Mouse (Mus musculus) forebrain, embryonic 12.5 days (tissue): ENCODE data around the gene Ccdc82. TPM values are rescaled to one million over a fixed set of nuclear protein-coding genes. Genes with fewer than 3 reads are reported as not detected.

Experiments used
- ATAC-seq: fragments of 200-750 bp; cut with Nextera tagmentation; 2 replicates; pipeline ENCODE4 v1.8.0; 2017; ENCODE audit warnings: moderate TSS enrichment; ENCODE audit not compliant: low FRiP score
- H3K27ac ChIP-seq: fragments of 300-500 bp; sonication (generic); 2 replicates; pipeline ENCODE4 v1.5.1; 2016; ENCODE audit warnings: mild to moderate bottlenecking
- H3K27me3 ChIP-seq: fragments of 300-500 bp; sonication (generic); 2 replicates; pipeline ENCODE4 v1.6.1; 2016; ENCODE audit warnings: mild to moderate bottlenecking
- H3K36me3 ChIP-seq: fragments of 300-500 bp; sonication (generic); replicated peaks from 2 replicates; pipeline ENCODE4 v1.6.1; 2016; ENCODE audit warnings: mild to moderate bottlenecking
- H3K4me1 ChIP-seq: fragments of 300-500 bp; sonication (generic); 2 replicates; pipeline ENCODE4 v1.6.1; 2016
- H3K4me2 ChIP-seq: fragments of 300-500 bp; sonication (generic); 2 replicates; pipeline ENCODE4 v1.6.1; 2016; ENCODE audit warnings: mild to moderate bottlenecking, moderate library complexity
- H3K4me3 ChIP-seq: fragments of 300-500 bp; sonication (generic); replicated peaks from 2 replicates; pipeline ENCODE4 v1.5.1; 2016; ENCODE audit warnings: mild to moderate bottlenecking
- H3K9ac ChIP-seq: fragments of 300-500 bp; sonication (generic); 2 replicates; pipeline ENCODE4 v1.6.1; 2016; ENCODE audit warnings: mild to moderate bottlenecking
- H3K9me3 ChIP-seq: fragments of 300-500 bp; sonication (generic); 2 replicates; pipeline ENCODE4 v1.6.1; 2016
- WGBS: fragments of 180-500 bp; shearing (Covaris S2); methylation state at CpG from one replicate; pipeline ENCODE4 v1.1.7; 2016; 5-methylcytosine and 5-hydroxymethylcytosine counted together
- polyA plus RNA-seq: library from polyadenylated mRNA; unstranded; fragments of >200 nt; fragmentation: Nextera tagmentation; extraction: Ambion mirVana; gene quantifications from 2 replicates; pipeline ENCODE4 v1.2.1, GENCODE M21; 2016

Gene Ccdc82
- polyA plus RNA-seq, 1 experiment from 2014 or later: 16.0 TPM

DNA sequence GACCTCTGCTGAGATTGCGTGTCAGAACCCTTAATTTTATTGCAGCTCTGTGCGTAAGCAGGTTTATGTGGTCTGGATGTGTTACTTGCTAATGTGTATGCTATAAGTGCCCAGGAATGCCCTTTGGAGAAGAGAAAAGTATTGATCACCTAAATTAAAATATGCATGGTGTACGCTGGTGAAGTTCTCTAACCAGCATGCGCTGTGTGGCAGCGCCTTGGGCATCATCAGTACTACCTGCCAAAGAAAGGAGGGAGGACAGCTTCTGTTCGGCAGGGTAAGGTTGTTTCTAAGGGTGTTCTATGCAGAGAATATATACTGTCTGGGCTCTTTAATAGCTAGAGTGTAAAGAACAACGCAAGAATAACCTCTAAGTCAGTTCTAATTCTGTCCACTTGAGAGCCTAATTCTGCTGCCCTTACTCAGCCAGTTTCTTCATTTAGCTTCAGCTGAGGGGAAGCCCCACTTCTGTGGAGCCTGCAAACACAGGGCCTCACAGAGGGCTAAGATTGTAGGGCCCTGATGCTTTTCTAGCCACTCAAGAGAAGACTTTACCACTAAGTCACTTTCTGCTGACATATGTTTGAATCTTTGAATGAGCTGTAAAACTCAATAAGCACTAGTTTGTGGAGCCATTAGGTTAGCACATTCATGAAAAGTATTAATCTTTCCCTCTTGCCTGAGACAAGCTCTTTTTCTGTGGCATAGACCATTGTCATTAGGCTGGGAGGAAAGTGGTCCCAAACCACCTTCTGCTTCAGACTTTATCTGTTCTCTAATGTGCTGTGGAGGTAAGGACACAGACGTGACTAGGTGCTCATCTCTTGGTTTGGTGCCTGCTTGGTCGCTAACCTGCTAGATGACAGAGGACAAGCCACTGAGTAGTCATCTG lies 54.4 kb downstream of the Ccdc82 start:
- Histone ChIP-seq H3K27ac (no peak overlapping the region), H3K4me1 (peaks cover 69% of the 10 kb centered on the region), H3K36me3 (no peaks in the 10 kb centered on the region), H3K9me3 (no peaks in the 10 kb centered on the region), H3K9ac (0 out of 2 replicates have a peak overlapping the region, but pooled peaks have one; percentile 17), H3K4me3 (no peak overlapping the region), H3K4me2 (peak overlapping the region; percentile 71), H3K27me3 (peaks cover 8% of the 10 kb centered on the region; the same call in 1 of the 2 replicates)
- 65% methylated on average over 9 of the region's 9 CpGs for WGBS
- no peak for ATAC-seq

DNA sequence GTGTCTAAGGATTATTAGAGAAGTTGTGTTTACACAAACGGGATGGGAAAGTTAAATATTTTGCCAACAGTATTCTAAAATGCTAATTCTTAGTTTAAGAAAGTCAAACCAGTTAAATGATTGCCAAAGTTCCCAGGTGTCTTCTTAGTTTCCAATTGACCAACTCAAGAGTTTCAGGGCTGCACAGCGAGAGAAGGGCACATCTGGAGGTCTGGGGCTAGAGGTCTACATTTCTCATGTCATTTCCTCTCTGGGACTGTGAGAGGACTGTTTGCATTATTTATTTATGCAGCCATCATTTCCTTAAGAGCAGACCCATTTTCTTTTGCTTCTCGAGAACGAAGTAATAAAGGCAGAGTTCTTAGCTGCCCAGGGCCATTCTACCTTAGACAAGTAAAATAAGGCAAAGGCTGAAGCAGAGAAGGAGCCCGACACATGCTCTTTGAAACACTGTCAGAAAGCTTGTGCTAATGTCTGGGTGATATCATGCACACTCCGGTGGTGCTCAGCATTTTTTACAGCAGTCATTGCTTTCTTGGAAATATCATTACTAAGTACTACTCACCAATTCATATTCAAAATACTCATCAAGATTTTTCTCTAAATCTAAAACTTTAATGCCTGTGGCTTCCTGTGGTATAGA lies 55.5 kb downstream of the Ccdc82 start:
- no peaks in the 10 kb centered on the region for H3K36me3 ChIP-seq
- no peak overlapping the region for H3K4me2 ChIP-seq
- peaks cover 8% of the 10 kb centered on the region; the same call in 1 of the 2 replicates for H3K27me3 ChIP-seq
- no peaks in the 10 kb centered on the region for H3K9me3 ChIP-seq
- no peak for ATAC-seq
- H3K4me3 ChIP-seq: no peak overlapping the region
- no peak overlapping the region for H3K27ac ChIP-seq
- no peak overlapping the region for H3K9ac ChIP-seq
- peaks cover 78% of the 10 kb centered on the region for H3K4me1 ChIP-seq
- WGBS: 53% methylated on average over 6 of the region's 6 CpGs

DNA sequence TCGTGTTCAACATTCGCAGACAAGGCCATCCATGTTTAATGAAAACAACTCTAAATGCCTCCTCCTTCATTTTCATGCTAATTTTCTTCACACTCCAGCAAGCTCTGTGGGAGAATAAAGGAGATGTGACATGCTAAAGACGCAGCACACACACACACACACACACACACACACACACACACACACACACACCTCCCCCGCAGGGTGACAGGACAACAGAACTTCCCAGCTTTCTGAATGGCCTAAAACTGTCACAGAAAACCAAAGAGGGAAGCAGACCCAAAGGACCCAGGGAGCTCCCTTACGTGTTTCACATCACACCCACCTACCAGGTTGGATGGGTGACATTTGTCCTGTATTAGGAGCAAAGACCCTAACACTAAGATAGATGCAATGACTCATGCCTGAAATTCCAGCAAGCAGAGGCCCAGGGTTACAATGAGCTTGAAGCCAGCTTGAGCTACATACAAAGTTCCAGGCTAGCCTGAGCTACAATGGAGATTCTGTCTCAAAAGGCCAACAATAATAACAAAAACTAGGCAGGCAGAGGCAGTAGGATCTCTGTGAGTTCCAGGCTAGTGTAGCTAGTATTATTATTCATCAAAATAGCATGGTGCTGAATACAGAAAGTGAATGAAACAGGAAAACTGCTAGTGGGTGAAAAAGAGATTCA lies 56.5 kb downstream of the Ccdc82 start:
- Histone ChIP-seq H3K4me3 (no peak overlapping the region), H3K27me3 (peaks cover 8% of the 10 kb centered on the region; the same call in 1 of the 2 replicates), H3K36me3 (no peaks in the 10 kb centered on the region), H3K27ac (0 out of 2 replicates have a peak overlapping the region, but pooled peaks have one; percentile 36), H3K4me2 (0 out of 2 replicates have a peak overlapping the region, but pooled peaks have one; percentile 2), H3K4me1 (peaks cover 76% of the 10 kb centered on the region), H3K9me3 (no peaks in the 10 kb centered on the region), H3K9ac (no peak overlapping the region)
- 22% methylated on average over 5 of the region's 5 CpGs for WGBS
- ATAC-seq: peak; percentile 31

DNA sequence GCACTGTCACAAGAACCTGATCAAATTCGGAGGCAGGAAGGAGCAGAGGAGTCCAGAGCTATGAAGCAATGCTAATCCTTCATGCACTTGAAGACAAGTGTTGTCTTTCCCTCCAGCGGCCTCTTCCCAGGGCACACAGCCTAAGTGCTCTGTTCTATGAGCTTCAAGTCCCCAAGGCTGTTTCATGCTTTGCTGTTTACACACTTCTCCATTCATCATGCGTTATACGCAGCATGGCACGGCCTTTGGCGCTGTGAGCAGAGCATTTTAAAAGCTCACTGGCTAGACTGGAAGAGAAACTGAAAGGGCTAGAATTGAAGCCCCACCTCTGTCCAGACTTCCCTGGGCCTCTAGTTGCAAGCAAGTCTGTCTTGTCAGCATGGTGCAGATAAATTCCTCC lies 57.2 kb downstream of the Ccdc82 start:
- Histone ChIP-seq H3K27me3 (peaks cover 8% of the 10 kb centered on the region; the same call in 1 of the 2 replicates), H3K4me2 (no peak overlapping the region), H3K9ac (no peak overlapping the region), H3K36me3 (no peaks in the 10 kb centered on the region), H3K4me3 (no peak overlapping the region), H3K4me1 (peaks cover 74% of the 10 kb centered on the region), H3K27ac (no peak overlapping the region), H3K9me3 (no peaks in the 10 kb centered on the region)
- no peak for ATAC-seq
- 63% methylated on average over 6 of the region's 6 CpGs for WGBS

DNA sequence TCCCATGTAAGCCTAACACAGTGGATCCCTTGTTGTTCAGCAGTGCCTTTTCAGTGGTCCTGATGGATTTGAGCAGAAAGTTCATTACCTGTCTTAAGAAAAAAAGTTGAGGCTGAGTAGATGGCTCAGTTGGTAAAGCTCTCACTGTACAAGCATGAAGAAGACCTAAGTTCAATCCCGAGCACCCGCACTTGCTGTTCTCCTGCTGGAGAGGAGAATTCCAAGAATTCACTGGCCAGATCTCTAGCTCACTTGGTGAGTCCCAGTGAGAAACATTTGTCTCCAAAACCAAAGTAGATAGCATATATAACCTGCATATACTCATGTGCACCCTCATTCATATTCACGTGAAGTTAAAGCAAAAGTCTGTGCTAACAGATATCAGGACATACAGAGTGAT lies 59.7 kb downstream of the Ccdc82 start:
- no peaks in the 10 kb centered on the region for H3K9me3 ChIP-seq
- H3K36me3 ChIP-seq: no peaks in the 10 kb centered on the region
- H3K4me2 ChIP-seq: no peak overlapping the region
- no peak overlapping the region for H3K27ac ChIP-seq
- no peak overlapping the region for H3K4me3 ChIP-seq
- WGBS: 98% methylated on average over 3 of the region's 3 CpGs
- H3K4me1 ChIP-seq: peaks cover 59% of the 10 kb centered on the region
- H3K27me3 ChIP-seq: no peaks in the 10 kb centered on the region
- H3K9ac ChIP-seq: no peak overlapping the region
- ATAC-seq: no peak

DNA sequence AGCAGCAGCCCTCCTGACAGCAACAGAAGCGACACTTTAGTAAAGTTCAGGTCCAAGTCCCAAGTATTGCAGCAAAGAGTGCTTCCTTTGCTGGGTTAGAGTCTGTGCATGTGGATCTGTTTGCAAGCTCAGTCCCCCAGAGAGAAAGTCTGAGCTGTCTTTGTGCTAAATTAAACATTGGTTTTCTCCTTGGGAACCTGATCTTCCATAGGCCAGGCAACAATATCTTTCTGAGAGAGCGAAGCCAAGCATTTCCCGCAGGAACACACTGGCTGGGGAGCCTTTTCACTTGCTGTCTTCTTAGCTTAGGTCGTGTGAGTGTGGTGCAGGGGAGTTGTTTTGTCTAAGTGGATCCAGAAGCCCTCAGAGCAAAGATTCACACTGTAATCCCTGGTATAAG lies 60.5 kb downstream of the Ccdc82 start:
- peaks cover 55% of the 10 kb centered on the region for H3K4me1 ChIP-seq
- WGBS: 61% methylated on average over 4 of the region's 4 CpGs
- no peaks in the 10 kb centered on the region for H3K27me3 ChIP-seq
- no peak overlapping the region for H3K4me2 ChIP-seq
- 0 out of 2 replicates have a peak overlapping the region, but pooled peaks have one; percentile 6 for H3K27ac ChIP-seq
- H3K9ac ChIP-seq: no peak overlapping the region
- no peak overlapping the region for H3K4me3 ChIP-seq
- no peak for ATAC-seq
- H3K9me3 ChIP-seq: no peaks in the 10 kb centered on the region
- H3K36me3 ChIP-seq: no peaks in the 10 kb centered on the region

DNA sequence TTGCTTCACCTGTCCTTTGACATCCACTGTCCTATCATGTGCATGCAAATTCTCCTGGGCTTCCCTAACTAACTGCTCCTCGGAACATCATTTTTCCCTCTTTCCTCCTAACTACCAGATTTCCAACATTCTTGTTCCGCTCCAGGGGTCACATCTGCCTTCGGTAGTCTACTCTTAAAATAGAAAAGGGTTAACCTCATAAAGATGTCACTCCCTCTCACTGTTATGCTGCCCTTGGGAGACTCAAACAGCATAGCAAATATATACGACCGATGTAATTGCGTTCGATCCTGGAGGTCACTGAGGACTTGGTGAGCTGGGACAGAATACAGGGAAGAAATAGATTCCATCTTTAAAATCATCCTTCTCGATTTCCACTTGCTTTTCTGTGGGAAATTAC lies 62.0 kb downstream of the Ccdc82 start:
- no peaks in the 10 kb centered on the region for H3K36me3 ChIP-seq
- H3K27me3 ChIP-seq: no peaks in the 10 kb centered on the region
- 90% methylated on average over 8 of the region's 8 CpGs for WGBS
- H3K9ac ChIP-seq: no peak overlapping the region
- peaks cover 40% of the 10 kb centered on the region for H3K4me1 ChIP-seq
- no peak overlapping the region for H3K4me2 ChIP-seq
- H3K9me3 ChIP-seq: no peaks in the 10 kb centered on the region
- no peak overlapping the region for H3K4me3 ChIP-seq
- ATAC-seq: no peak
- no peak overlapping the region for H3K27ac ChIP-seq

DNA sequence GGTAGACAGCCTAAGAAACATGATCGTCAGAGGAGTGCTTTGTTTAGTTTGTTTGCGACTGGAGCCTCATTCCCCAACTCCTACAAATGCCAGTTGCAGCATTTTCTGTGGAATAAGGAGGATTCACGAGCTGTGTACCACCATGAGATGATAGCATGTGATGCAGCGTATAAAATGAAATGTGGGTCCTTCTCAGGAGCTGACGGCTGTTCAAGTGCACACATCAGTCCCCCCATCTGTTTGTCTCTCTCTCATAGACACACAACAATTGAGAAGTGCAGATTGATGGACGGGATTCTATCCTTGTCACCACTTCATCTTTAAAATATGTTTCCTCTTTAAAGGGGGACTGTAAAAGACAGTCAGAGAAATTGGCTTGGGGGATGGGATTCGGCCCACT lies 63.1 kb downstream of the Ccdc82 start:
- Histone ChIP-seq H3K4me3 (no peak overlapping the region), H3K27me3 (no peaks in the 10 kb centered on the region), H3K4me2 (no peak overlapping the region), H3K27ac (no peak overlapping the region), H3K36me3 (no peaks in the 10 kb centered on the region), H3K4me1 (peaks cover 30% of the 10 kb centered on the region), H3K9me3 (no peaks in the 10 kb centered on the region), H3K9ac (no peak overlapping the region)
- 78% methylated on average over 7 of the region's 7 CpGs for WGBS
- no peak for ATAC-seq

DNA sequence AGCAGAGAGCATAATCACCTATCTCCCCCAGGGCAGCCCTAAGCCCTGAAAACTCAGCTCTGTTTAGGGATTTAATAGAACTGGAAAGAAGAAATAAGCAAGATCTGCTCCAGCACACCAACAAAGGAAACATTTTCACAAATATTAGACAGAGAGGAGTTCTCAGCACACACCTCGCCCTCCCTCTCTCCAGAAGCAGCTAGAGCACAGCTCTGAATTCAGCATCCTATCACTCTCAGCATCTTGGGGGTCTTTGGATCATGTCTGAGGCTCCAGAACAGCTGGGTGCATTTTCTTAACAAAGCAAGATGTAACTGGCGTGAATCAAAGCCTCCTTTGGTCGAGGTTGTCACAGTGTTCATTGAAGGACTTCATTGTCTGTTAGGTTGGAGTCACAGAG lies 63.5 kb downstream of the Ccdc82 start:
- Histone ChIP-seq H3K4me3 (no peak overlapping the region), H3K27me3 (no peaks in the 10 kb centered on the region), H3K9ac (no peak overlapping the region), H3K4me1 (peaks cover 30% of the 10 kb centered on the region), H3K27ac (no peak overlapping the region), H3K9me3 (no peaks in the 10 kb centered on the region), H3K4me2 (no peak overlapping the region), H3K36me3 (no peaks in the 10 kb centered on the region)
- no peak for ATAC-seq
- WGBS: 36% methylated on average over 3 of the region's 3 CpGs

DNA sequence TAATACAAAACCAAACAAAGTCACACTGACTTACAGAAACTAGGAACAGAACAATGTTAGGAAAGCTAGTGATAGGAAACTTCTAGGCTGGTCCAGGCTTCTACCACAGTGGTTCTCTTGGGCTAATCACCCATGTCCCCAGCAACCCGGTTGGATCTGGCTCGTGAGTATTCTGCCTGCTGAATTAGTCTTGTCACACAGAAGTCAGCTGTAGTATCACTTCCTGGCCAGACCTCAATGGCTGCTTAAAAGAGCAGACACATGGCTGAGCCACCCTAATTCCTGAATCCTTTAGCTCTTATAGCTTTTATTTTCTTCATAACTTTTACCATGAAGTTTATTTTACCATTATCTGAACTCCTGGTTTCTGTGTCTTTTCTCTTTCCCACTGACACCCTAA lies 64.3 kb downstream of the Ccdc82 start:
- 55% methylated on average over 2 of the region's 2 CpGs for WGBS
- Histone ChIP-seq H3K27me3 (no peaks in the 10 kb centered on the region), H3K4me1 (peaks cover 30% of the 10 kb centered on the region), H3K9me3 (no peaks in the 10 kb centered on the region), H3K4me3 (no peak overlapping the region), H3K36me3 (no peaks in the 10 kb centered on the region), H3K9ac (no peak overlapping the region), H3K4me2 (no peak overlapping the region), H3K27ac (no peak overlapping the region)
- no peak for ATAC-seq

DNA sequence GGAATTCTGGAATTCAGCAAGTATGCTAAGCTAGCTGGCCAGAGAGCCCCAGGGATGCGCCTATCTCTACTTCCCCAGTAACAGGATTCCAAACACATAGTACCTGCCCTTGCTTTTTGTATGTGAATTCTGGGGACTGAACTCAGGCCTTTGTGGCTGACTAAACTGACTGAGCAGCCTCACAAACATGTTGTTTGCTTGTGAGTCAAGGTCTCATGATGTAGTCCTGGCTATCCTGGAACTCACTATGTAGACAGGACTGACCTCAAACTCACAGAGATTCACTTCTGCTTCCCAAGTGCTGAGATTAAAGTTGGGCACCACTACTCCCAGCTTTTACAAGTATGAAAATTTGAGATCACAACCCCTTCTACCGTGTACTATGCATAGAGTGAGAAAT lies 67.2 kb downstream of the Ccdc82 start:
- peaks cover 13% of the 10 kb centered on the region for H3K4me1 ChIP-seq

DNA sequence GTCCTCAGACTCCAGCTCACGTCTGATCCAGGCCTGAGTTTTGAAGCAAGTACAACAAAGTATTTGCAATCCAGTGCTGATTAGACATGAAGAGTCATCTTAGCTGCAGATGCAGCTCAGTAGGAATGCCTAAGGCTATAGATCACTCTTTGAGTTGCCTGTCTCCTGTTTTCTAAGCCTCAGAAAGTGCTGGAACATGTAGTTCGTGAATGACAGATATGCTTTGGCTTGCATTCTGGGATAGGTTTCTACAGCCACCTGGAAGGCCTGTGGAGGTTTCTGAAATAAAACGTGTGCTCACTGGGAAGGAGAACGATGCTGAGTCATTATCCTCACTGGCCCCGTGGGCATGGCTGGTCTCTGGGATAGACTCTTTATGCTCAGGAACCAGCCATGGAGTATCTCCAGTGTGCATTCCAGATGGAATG lies 67.8 kb downstream of the Ccdc82 start:
- Histone ChIP-seq H3K4me3 (no peak overlapping the region), H3K4me2 (no peak overlapping the region), H3K27ac (no peak overlapping the region), H3K9me3 (no peaks in the 10 kb centered on the region), H3K4me1 (peaks cover 11% of the 10 kb centered on the region), H3K9ac (no peak overlapping the region), H3K36me3 (no peaks in the 10 kb centered on the region), H3K27me3 (no peaks in the 10 kb centered on the region)
- WGBS: 79% methylated on average over 5 of the region's 5 CpGs
- ATAC-seq: no peak

More for the DNA sequence above, 67.2 kb downstream of the Ccdc82 start:
- no peak for ATAC-seq
- Histone ChIP-seq H3K4me2 (no peak overlapping the region), H3K9ac (no peak overlapping the region), H3K4me3 (no peak overlapping the region), H3K36me3 (no peaks in the 10 kb centered on the region), H3K27ac (no peak overlapping the region), H3K27me3 (no peaks in the 10 kb centered on the region), H3K9me3 (no peaks in the 10 kb centered on the region)
- 94% methylated on average over 2 of the region's 2 CpGs for WGBS
